Mouse (Mus musculus) cerebellum, adult 2 months (tissue): Measurements from ENCODE around the gene Tmem52.

Source experiments
- CTCF ChIP-seq: fragments of 200-500 bp; IDR thresholded peaks from 2 replicates; pipeline ENCODE4 v1.5.1; 2011; ENCODE audit warnings: low read depth, mild to moderate bottlenecking, control low read depth, low read length, moderate library complexity, borderline replicate concordance; ENCODE audit not compliant: insufficient read depth
- POLR2A ChIP-seq: fragments of 200-500 bp; IDR thresholded peaks from 2 replicates; pipeline ENCODE4 v1.6.1; 2011; ENCODE audit warnings: low read length, control low read depth, borderline replicate concordance; ENCODE audit not compliant: insufficient read depth

- TF ChIP-seq POLR2A (no peak), CTCF (no peak)
Measured at GRCm38 (mm10) chr4:155490456-155490855, 21.5 kb downstream of the Tmem52 start.
